Mouse (Mus musculus) neural tube, embryonic 14.5 days (tissue): Measurements from ENCODE around the gene Ccdc102a. TPM values are rescaled to one million over a fixed set of nuclear protein-coding genes. Genes with fewer than 3 reads are reported as not detected.

Experiments used
- ATAC-seq: fragments of 200-750 bp; cut with Nextera tagmentation; 2 replicates; pipeline ENCODE4 v1.8.0; 2017; ENCODE audit warnings: low read depth, mild to moderate bottlenecking, moderate TSS enrichment, moderate library complexity
- H3K27ac ChIP-seq: fragments of 300-500 bp; sonication (generic); 2 replicates; pipeline ENCODE4 v1.5.1; 2014; ENCODE audit warnings: low read depth, mild to moderate bottlenecking, control low read depth, low read length, moderate library complexity, mixed read lengths
- H3K27me3 ChIP-seq: fragments of 300-500 bp; sonication (generic); 2 replicates; pipeline ENCODE4 v1.6.1; 2014; ENCODE audit warnings: low read length; ENCODE audit not compliant: control insufficient read depth, insufficient read depth
- H3K36me3 ChIP-seq: fragments of 300-500 bp; sonication (generic); 2 replicates; pipeline ENCODE4 v1.6.1; 2014; ENCODE audit warnings: low read length, mixed read lengths; ENCODE audit not compliant: control insufficient read depth, insufficient read depth
- H3K4me1 ChIP-seq: fragments of 300-500 bp; sonication (generic); 2 replicates; pipeline ENCODE4 v1.6.1; 2014; ENCODE audit warnings: low read length; ENCODE audit not compliant: control insufficient read depth, insufficient read depth
- H3K4me2 ChIP-seq: fragments of 300-500 bp; sonication (generic); 2 replicates; pipeline ENCODE4 v1.6.1; 2014; ENCODE audit warnings: mild to moderate bottlenecking, low read depth, low read length, control low read depth
- H3K4me3 ChIP-seq: fragments of 300-500 bp; sonication (generic); 2 replicates; pipeline ENCODE4 v1.5.1; 2014; ENCODE audit warnings: low read depth, low read length, control low read depth, mixed read lengths
- H3K9ac ChIP-seq: fragments of 300-500 bp; sonication (generic); replicated peaks from 2 replicates; pipeline ENCODE4 v1.6.1; 2014; ENCODE audit warnings: low read depth, mild to moderate bottlenecking, control low read depth, low read length, mixed read lengths
- H3K9me3 ChIP-seq: fragments of 300-500 bp; sonication (generic); 2 replicates; pipeline ENCODE4 v1.6.1; 2016; ENCODE audit warnings: low read length; ENCODE audit not compliant: control insufficient read depth
- WGBS: fragments of 180-500 bp; shearing (Covaris S2); extraction: QIAGEN DNeasy Blood & Tissue Kit; methylation state at CpG from one replicate; pipeline ENCODE4 v1.1.7; 2014; 5-methylcytosine and 5-hydroxymethylcytosine counted together
- polyA plus RNA-seq: library from polyadenylated mRNA; unstranded; fragments of >200 nt; fragmentation: Nextera tagmentation; extraction: Ambion mirVana; gene quantifications from 2 replicates; pipeline ENCODE4 v1.2.1, GENCODE M21; 2014

The Ccdc102a gene
- polyA plus RNA-seq, 1 experiment from 2014 or later, result 2.9 TPM

GRCm38 (mm10) chr8:94899262-94899661, 18.6 kb downstream of the Ccdc102a start:
- H3K9ac ChIP-seq, result no peak overlapping the region
- ATAC-seq, result peak; percentile 35; the same call in 1 of the 2 replicates

DNA sequence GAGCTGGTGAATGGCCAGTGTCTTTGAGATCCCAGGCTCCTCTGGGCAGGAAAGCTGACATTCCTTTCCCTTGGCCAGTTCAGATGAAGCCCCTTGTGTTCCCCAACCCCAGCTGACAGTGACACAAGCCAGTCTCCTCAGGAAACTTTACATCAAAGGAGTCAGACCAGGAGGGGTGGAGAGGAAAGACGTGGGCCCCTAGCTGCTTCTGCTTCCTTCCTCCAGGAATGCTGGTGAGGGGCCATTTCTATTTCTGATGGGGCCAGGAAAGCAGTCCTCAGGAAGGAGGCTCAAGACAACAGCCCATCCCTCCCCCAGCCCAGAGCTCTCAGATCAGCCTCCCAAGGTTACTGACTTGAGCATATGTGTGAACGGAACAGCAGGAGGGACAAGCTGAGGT, 25.0 kb downstream of the Ccdc102a start:
- Histone ChIP-seq H3K4me3 (no peak overlapping the region), H3K9ac (no peak overlapping the region), H3K27ac (no peak overlapping the region), H3K9me3 (no peaks in the 10 kb centered on the region), H3K27me3 (no peaks in the 10 kb centered on the region), H3K4me1 (no peaks in the 10 kb centered on the region), H3K36me3 (no peaks in the 10 kb centered on the region), H3K4me2 (no peak overlapping the region)
- WGBS, result 39% methylated on average over 2 of the region's 2 CpGs
- ATAC-seq, result no peak

More at GRCm38 (mm10) chr8:94899262-94899661, 18.6 kb downstream of the Ccdc102a start:
- no peaks in the 10 kb centered on the region for H3K4me1 ChIP-seq
- H3K27ac ChIP-seq, result no peak overlapping the region
- WGBS, result 13% methylated on average over 11 of the region's 11 CpGs
- no peaks in the 10 kb centered on the region for H3K36me3 ChIP-seq
- H3K9me3 ChIP-seq, result no peaks in the 10 kb centered on the region
- no peaks in the 10 kb centered on the region for H3K27me3 ChIP-seq
- H3K4me2 ChIP-seq, result no peak overlapping the region
- H3K4me3 ChIP-seq, result no peak overlapping the region

DNA sequence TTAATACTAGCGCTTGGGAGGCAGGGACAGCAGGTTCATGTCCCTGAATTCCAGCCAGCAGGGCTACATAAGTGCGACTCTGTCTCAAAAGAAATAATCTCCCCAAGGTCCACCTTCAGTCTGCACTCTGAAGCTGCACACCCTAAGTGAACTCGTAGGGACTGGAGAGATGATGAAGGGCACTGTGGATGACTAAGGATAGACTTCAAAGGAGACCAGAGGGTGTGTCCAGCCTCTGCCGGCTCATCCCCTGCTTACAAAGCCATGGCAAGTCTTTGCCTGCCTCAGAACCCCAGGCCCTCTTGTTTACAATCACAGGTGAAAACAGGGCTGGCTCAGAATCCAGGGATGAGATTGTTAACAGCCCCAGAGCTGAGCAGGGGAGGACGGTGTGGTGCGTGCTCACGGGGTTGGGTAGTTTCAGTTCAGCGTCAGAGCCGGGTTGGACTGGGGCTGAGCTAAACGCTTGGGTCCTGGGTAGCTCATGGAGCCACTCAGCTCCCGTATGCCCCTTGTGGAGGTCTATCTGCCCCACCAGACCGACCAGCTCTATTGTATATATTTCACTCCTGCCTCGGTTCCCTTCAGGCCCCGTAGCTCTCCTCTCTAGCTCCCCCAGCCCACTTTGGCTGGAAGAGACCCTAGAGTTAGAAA, 29.4 kb downstream of the Ccdc102a start:
- H3K27ac ChIP-seq, result no peak overlapping the region
- no peaks in the 10 kb centered on the region for H3K4me1 ChIP-seq
- WGBS, result 41% methylated on average over 14 of the region's 14 CpGs
- H3K9me3 ChIP-seq, result no peaks in the 10 kb centered on the region
- no peaks in the 10 kb centered on the region for H3K36me3 ChIP-seq
- H3K9ac ChIP-seq, result no peak overlapping the region
- ATAC-seq, result no peak
- no peak overlapping the region for H3K4me3 ChIP-seq
- H3K27me3 ChIP-seq, result no peaks in the 10 kb centered on the region
- H3K4me2 ChIP-seq, result no peak overlapping the region

DNA sequence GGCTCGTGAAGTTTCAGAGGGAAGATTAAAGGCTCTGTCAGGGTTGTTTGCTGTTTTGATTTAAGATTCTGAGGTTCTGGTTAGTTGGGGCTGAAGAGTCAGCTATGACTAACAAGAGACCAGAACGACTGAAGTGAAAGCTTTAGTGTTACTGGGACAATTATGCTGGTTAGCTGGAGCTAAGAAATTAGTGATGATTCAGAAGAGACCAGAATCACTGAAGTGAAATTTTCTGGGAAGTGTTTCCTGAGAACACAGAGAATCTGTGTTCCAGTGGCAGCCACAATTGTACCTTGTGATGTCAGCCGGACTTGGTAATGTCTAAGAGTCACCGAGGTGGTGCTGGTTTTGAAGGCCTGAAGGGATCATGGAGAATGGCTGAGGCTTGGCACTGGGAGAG, 37.2 kb downstream of the Ccdc102a start:
- H3K9ac ChIP-seq, result no peak overlapping the region
- no peak overlapping the region for H3K27ac ChIP-seq
- no peak for ATAC-seq
- no peak overlapping the region for H3K4me3 ChIP-seq
- 80% methylated on average over 4 of the region's 4 CpGs for whole genome bisulfite sequencing
- no peaks in the 10 kb centered on the region for H3K27me3 ChIP-seq
- no peak overlapping the region for H3K4me2 ChIP-seq
- H3K9me3 ChIP-seq, result no peaks in the 10 kb centered on the region
- H3K4me1 ChIP-seq, result no peaks in the 10 kb centered on the region
- no peaks in the 10 kb centered on the region for H3K36me3 ChIP-seq

DNA sequence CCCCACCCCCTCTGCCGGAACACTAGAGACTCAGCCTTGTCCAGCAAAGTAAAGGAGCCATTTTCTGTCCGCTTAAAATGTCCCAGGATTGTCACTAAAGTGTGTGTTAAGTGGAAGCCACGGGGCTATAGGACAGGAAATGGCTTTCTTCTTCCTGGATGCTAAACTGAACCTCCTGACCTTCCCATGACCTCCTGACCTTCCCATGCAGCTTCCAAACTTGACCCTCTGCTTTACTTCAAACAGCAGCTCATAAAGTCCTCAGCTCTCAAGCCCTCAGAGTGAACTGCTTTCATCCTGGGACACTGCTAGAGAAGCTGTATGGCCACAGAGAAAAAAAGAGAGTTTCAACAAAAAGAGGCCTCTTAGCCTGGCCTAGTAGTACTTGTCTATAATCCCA, 41.1 kb downstream of the Ccdc102a start:
- no peak overlapping the region for H3K4me3 ChIP-seq
- no peaks in the 10 kb centered on the region for H3K9me3 ChIP-seq
- H3K36me3 ChIP-seq, result no peaks in the 10 kb centered on the region
- 38% methylated on average over 3 of the region's 3 CpGs for WGBS
- H3K4me1 ChIP-seq, result peaks cover 7% of the 10 kb centered on the region; the same call in 1 of the 2 replicates
- ATAC-seq, result no peak
- no peak overlapping the region for H3K4me2 ChIP-seq
- no peak overlapping the region for H3K9ac ChIP-seq
- peaks cover 10% of the 10 kb centered on the region for H3K27me3 ChIP-seq
- H3K27ac ChIP-seq, result no peak overlapping the region

DNA sequence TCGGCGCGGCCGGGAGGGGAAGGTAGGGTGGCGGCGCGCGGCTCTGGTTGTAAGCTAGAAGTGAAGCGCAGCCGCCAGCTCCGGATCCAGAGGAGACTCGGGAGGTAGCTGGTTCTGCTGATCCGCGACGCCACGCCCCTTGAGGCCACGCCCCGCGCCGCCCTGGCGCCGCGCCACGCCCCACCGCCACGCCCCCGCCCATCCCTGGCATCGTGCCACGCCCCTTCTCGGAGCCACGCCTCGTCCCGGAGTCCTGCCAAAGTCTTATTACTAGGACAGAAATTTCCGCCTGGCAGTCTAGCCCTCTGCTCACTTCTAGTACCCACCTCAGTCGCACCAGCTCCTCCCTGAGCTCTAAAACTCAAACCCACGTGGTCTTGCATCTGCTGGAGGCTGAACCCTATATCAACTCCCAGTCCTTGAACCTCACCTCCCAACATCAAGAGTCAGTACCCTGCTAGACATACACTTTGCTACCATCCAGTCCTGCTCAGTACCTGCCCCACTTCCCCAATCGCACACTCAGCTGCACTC, 41.6 kb downstream of the Ccdc102a start, which contains the start of gene Dok4:
Gene Dok4 (minus strand): TSS at position 134 of the 534 bp plus-strand sequence.
- peak; percentile 54; the same call in 1 of the 2 replicates for ATAC-seq
- H3K4me1 ChIP-seq, result peaks cover 10% of the 10 kb centered on the region
- peak within 1 kb of the TSS; percentile 77 for H3K4me2 ChIP-seq
- H3K36me3 ChIP-seq, result no peaks in the 10 kb centered on the region
- 2% methylated on average over 20 of the region's 37 CpGs for WGBS
- H3K9me3 ChIP-seq, result no peaks in the 10 kb centered on the region
- peak within 1 kb of the TSS; percentile 52 for H3K9ac ChIP-seq
- H3K4me3 ChIP-seq, result peak within 1 kb of the TSS; percentile 51
- H3K27ac ChIP-seq, result no peak within 1 kb of the TSS
- H3K27me3 ChIP-seq, result peaks cover 10% of the 10 kb centered on the region

- H3K4me2 ChIP-seq, result peak overlapping the region; percentile 77
- H3K27ac ChIP-seq, result no peak overlapping the region
- peaks cover 10% of the 10 kb centered on the region for H3K4me1 ChIP-seq
- no peaks in the 10 kb centered on the region for H3K9me3 ChIP-seq
- WGBS, result 3% methylated on average over 9 of the region's 20 CpGs
- H3K9ac ChIP-seq, result peak overlapping the region; percentile 52
- peak overlapping the region; percentile 51 for H3K4me3 ChIP-seq
- H3K27me3 ChIP-seq, result peaks cover 10% of the 10 kb centered on the region
- no peak for ATAC-seq
- H3K36me3 ChIP-seq, result no peaks in the 10 kb centered on the region
These were observed 42.1 kb downstream of the Ccdc102a start for GRCm38 (mm10) chr8:94875871-94876150.

GRCm38 (mm10) chr8:94875096-94875870, 42.6 kb downstream of the Ccdc102a start:
- ATAC-seq, result no peak
- no peaks in the 10 kb centered on the region for H3K36me3 ChIP-seq
- H3K4me3 ChIP-seq, result peak overlapping the region; percentile 51
- H3K27me3 ChIP-seq, result peaks cover 10% of the 10 kb centered on the region
- H3K9me3 ChIP-seq, result no peaks in the 10 kb centered on the region
- WGBS, result 14% methylated on average over 17 of the region's 17 CpGs
- peak overlapping the region; percentile 77 for H3K4me2 ChIP-seq
- H3K9ac ChIP-seq, result peak overlapping the region; percentile 52; the same call in 1 of the 2 replicates
- H3K4me1 ChIP-seq, result peaks cover 10% of the 10 kb centered on the region
- no peak overlapping the region for H3K27ac ChIP-seq

DNA sequence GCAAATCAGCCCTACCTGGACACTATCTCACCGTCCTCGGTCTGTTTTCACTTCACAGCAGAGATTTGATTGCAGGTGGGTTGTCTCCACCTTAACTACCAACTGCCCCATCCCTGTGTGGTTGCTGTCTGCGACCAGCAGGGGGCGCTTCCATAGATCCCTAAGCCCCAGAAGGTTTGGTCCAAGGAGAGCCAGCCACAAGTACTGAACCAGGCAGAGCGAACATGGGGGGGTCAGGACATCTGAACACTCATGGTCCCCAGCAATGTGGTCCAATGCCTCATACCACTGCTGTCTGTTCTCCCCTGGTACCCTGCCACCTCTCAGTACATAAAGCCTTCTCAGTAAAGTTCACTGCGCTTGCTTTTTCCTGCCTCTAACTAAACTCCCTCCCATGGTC, 43.5 kb downstream of the Ccdc102a start:
- no peaks in the 10 kb centered on the region for H3K9me3 ChIP-seq
- no peak overlapping the region for H3K27ac ChIP-seq
- peaks cover 16% of the 10 kb centered on the region for H3K4me1 ChIP-seq
- peaks cover 10% of the 10 kb centered on the region for H3K27me3 ChIP-seq
- 17% methylated on average over 6 of the region's 6 CpGs for WGBS
- no peak overlapping the region for H3K9ac ChIP-seq
- no peak for ATAC-seq
- no peaks in the 10 kb centered on the region for H3K36me3 ChIP-seq
- peak overlapping the region; percentile 9; the same call in 1 of the 2 replicates for H3K4me3 ChIP-seq
- peak overlapping the region; percentile 77; the same call in 1 of the 2 replicates for H3K4me2 ChIP-seq
